Mouse (Mus musculus) midbrain, embryonic 16.5 days (tissue): ENCODE results near the gene Bcl6. TPM values are rescaled to one million over a fixed set of nuclear protein-coding genes. Genes with fewer than 3 reads are reported as not detected.

Experiments used
- ATAC-seq: fragments of 200-750 bp; cut with Nextera tagmentation; 2 replicates; pipeline ENCODE4 v1.8.0; 2017; ENCODE audit warnings: moderate TSS enrichment
- H3K27ac ChIP-seq: fragments of 300-500 bp; sonication (generic); 2 replicates; pipeline ENCODE4 v1.5.1; 2014; ENCODE audit warnings: mild to moderate bottlenecking, low read length, mixed read lengths
- H3K27me3 ChIP-seq: fragments of 300-500 bp; sonication (generic); 2 replicates; pipeline ENCODE4 v1.6.1; 2014; ENCODE audit warnings: low read depth, low read length, mixed read lengths; ENCODE audit not compliant: control insufficient read depth, insufficient read depth
- H3K36me3 ChIP-seq: fragments of 300-500 bp; sonication (generic); 2 replicates; pipeline ENCODE4 v1.6.1; 2014; ENCODE audit warnings: mild to moderate bottlenecking, low read length, moderate library complexity, mixed read lengths; ENCODE audit not compliant: control insufficient read depth, insufficient read depth
- H3K4me1 ChIP-seq: fragments of 300-500 bp; sonication (generic); 2 replicates; pipeline ENCODE4 v1.6.1; 2014; ENCODE audit warnings: mild to moderate bottlenecking, low read length, mixed read lengths; ENCODE audit not compliant: control insufficient read depth, insufficient read depth
- H3K4me2 ChIP-seq: fragments of 300-500 bp; sonication (generic); 2 replicates; pipeline ENCODE4 v1.6.1; 2014; ENCODE audit warnings: mild to moderate bottlenecking, low read length, mixed read lengths
- H3K4me3 ChIP-seq: fragments of 300-500 bp; sonication (generic); 2 replicates; pipeline ENCODE4 v1.5.1; 2014; ENCODE audit warnings: low read depth, mild to moderate bottlenecking, low read length, moderate library complexity, mixed read lengths
- H3K9ac ChIP-seq: fragments of 300-500 bp; sonication (generic); 2 replicates; pipeline ENCODE4 v1.6.1; 2014; ENCODE audit warnings: low read depth, low read length, mixed read lengths
- H3K9me3 ChIP-seq: fragments of 300-500 bp; sonication (generic); replicated peaks from 2 replicates; pipeline ENCODE4 v1.6.1; 2014; ENCODE audit warnings: mild to moderate bottlenecking, low read length, mixed read lengths; ENCODE audit not compliant: control insufficient read depth, poor library complexity, severe bottlenecking
- WGBS: fragments of 180-500 bp; shearing (Covaris S2); extraction: QIAGEN DNeasy Blood & Tissue Kit; methylation state at CpG from one replicate; pipeline ENCODE4 v1.1.7; 2014; 5-methylcytosine and 5-hydroxymethylcytosine counted together
- polyA plus RNA-seq: library from polyadenylated mRNA; unstranded; fragments of >200 nt; fragmentation: Nextera tagmentation; extraction: Ambion mirVana; gene quantifications from 2 replicates; pipeline ENCODE4 v1.2.1, GENCODE M21; 2015

Gene Bcl6
- polyA plus RNA-seq, 1 experiment from 2014 or later = 0.60 TPM

GRCm38 (mm10) chr16:23972126-23972740, 16.4 kb downstream of the Bcl6 start:
- 79% methylated on average over 20 of the region's 20 CpGs for WGBS

GRCm38 (mm10) chr16:23969919-23970318, 18.7 kb downstream of the Bcl6 start:
- Histone ChIP-seq H3K4me2 (no peak overlapping the region), H3K27ac (no peak overlapping the region), H3K36me3 (no peaks in the 10 kb centered on the region), H3K27me3 (no peaks in the 10 kb centered on the region), H3K9me3 (no peaks in the 10 kb centered on the region), H3K4me1 (no peaks in the 10 kb centered on the region), H3K4me3 (no peak overlapping the region), H3K9ac (no peak overlapping the region)
- 79% methylated on average over 14 of the region's 14 CpGs for WGBS
- ATAC-seq = no peak

More at GRCm38 (mm10) chr16:23972126-23972740, 16.4 kb downstream of the Bcl6 start:
- no peaks in the 10 kb centered on the region for H3K27me3 ChIP-seq
- no peak overlapping the region for H3K27ac ChIP-seq
- no peak overlapping the region for H3K9ac ChIP-seq
- H3K36me3 ChIP-seq = no peaks in the 10 kb centered on the region
- no peaks in the 10 kb centered on the region for H3K4me1 ChIP-seq
- H3K4me2 ChIP-seq = no peak overlapping the region
- H3K4me3 ChIP-seq = no peak overlapping the region
- ATAC-seq = no peak
- no peaks in the 10 kb centered on the region for H3K9me3 ChIP-seq

- Histone ChIP-seq H3K27me3 (no peaks in the 10 kb centered on the region), H3K9me3 (no peaks in the 10 kb centered on the region), H3K4me1 (peaks cover 5% of the 10 kb centered on the region; the same call in 1 of the 2 replicates), H3K36me3 (no peaks in the 10 kb centered on the region), H3K4me3 (no peak overlapping the region), H3K4me2 (no peak overlapping the region), H3K9ac (no peak overlapping the region), H3K27ac (no peak overlapping the region)
- no peak for ATAC-seq
- 67% methylated on average over 4 of the region's 4 CpGs for WGBS
These were observed 19.8 kb downstream of the Bcl6 start for GRCm38 (mm10) chr16:23968888-23969287.

- H3K36me3 ChIP-seq = no peaks in the 10 kb centered on the region
- 81% methylated on average over 7 of the region's 7 CpGs for WGBS
- no peak for ATAC-seq
- H3K4me3 ChIP-seq = no peak overlapping the region
- no peak overlapping the region for H3K27ac ChIP-seq
- H3K9me3 ChIP-seq = no peaks in the 10 kb centered on the region
- H3K27me3 ChIP-seq = no peaks in the 10 kb centered on the region; the same call in 1 of the 2 replicates
- no peak overlapping the region for H3K4me2 ChIP-seq
- no peak overlapping the region for H3K9ac ChIP-seq
- H3K4me1 ChIP-seq = peaks cover 8% of the 10 kb centered on the region; the same call in 1 of the 2 replicates
These were observed 21.4 kb downstream of the Bcl6 start for GRCm38 (mm10) chr16:23967301-23967700.

- Histone ChIP-seq H3K9me3 (no peaks in the 10 kb centered on the region), H3K27me3 (no peaks in the 10 kb centered on the region; the same call in 1 of the 2 replicates), H3K4me2 (no peak overlapping the region), H3K27ac (no peak overlapping the region), H3K36me3 (no peaks in the 10 kb centered on the region), H3K4me1 (peaks cover 8% of the 10 kb centered on the region; the same call in 1 of the 2 replicates), H3K4me3 (no peak overlapping the region), H3K9ac (no peak overlapping the region)
- ATAC-seq = no peak
- WGBS = 95% methylated on average over 14 of the region's 14 CpGs
These were observed 22.6 kb downstream of the Bcl6 start for GRCm38 (mm10) chr16:23966066-23966465.

- 0 out of 2 replicates have a peak, but pooled peaks have one; percentile 4 for ATAC-seq
These were observed 23.8 kb downstream of the Bcl6 start for GRCm38 (mm10) chr16:23964706-23965367.

GRCm38 (mm10) chr16:23963896-23964668, 24.6 kb downstream of the Bcl6 start:
- H3K36me3 ChIP-seq = no peaks in the 10 kb centered on the region
- no peak overlapping the region for H3K27ac ChIP-seq
- peak; percentile 63 for ATAC-seq
- H3K9me3 ChIP-seq = no peaks in the 10 kb centered on the region
- peaks cover 8% of the 10 kb centered on the region; the same call in 1 of the 2 replicates for H3K4me1 ChIP-seq
- no peaks in the 10 kb centered on the region; the same call in 1 of the 2 replicates for H3K27me3 ChIP-seq
- H3K4me3 ChIP-seq = no peak overlapping the region
- WGBS = 41% methylated on average over 22 of the region's 22 CpGs
- no peak overlapping the region for H3K9ac ChIP-seq
- 0 out of 2 replicates have a peak overlapping the region, but pooled peaks have one; percentile 5 for H3K4me2 ChIP-seq

More at GRCm38 (mm10) chr16:23964706-23965367, 23.8 kb downstream of the Bcl6 start:
- H3K27ac ChIP-seq = no peak overlapping the region
- no peak overlapping the region for H3K4me3 ChIP-seq
- H3K9me3 ChIP-seq = no peaks in the 10 kb centered on the region
- H3K4me1 ChIP-seq = peaks cover 8% of the 10 kb centered on the region; the same call in 1 of the 2 replicates
- H3K9ac ChIP-seq = no peak overlapping the region
- no peaks in the 10 kb centered on the region for H3K36me3 ChIP-seq
- H3K27me3 ChIP-seq = no peaks in the 10 kb centered on the region; the same call in 1 of the 2 replicates
- no peak overlapping the region for H3K4me2 ChIP-seq
- 42% methylated on average over 14 of the region's 14 CpGs for whole genome bisulfite sequencing

- no peak for ATAC-seq
- Histone ChIP-seq H3K4me2 (no peak overlapping the region), H3K4me1 (peaks cover 8% of the 10 kb centered on the region; the same call in 1 of the 2 replicates), H3K9ac (no peak overlapping the region), H3K36me3 (no peaks in the 10 kb centered on the region), H3K4me3 (no peak overlapping the region), H3K27me3 (no peaks in the 10 kb centered on the region; the same call in 1 of the 2 replicates), H3K9me3 (no peaks in the 10 kb centered on the region), H3K27ac (no peak overlapping the region)
- 88% methylated on average over 2 of the region's 2 CpGs for WGBS
These were observed 26.3 kb downstream of the Bcl6 start for GRCm38 (mm10) chr16:23962401-23962800.
